Mouse (Mus musculus) C2C12 (cell line): ENCODE measurements around the gene Sox1. TPM values are rescaled to one million over a fixed set of nuclear protein-coding genes. Genes with fewer than 3 reads are reported as not detected.

Experiments
- H3K27me3 ChIP-seq: one replicate; pipeline ENCODE4 v1.6.1; 2011; ENCODE audit not compliant: control insufficient read depth, insufficient read depth, insufficient read length
- H3K36me3 ChIP-seq: one replicate; pipeline ENCODE4 v1.6.1; 2011; ENCODE audit not compliant: control insufficient read depth, insufficient read depth
- H3K4me3 ChIP-seq: one replicate; pipeline ENCODE4 v1.5.1; 2011; ENCODE audit warnings: mild to moderate bottlenecking, control low read depth; ENCODE audit not compliant: poor library complexity, insufficient read depth, severe bottlenecking
- H3K79me2 ChIP-seq: one replicate; pipeline ENCODE4 v1.6.1; 2011; ENCODE audit not compliant: control insufficient read depth, insufficient read depth
- H3K79me3 ChIP-seq: one replicate; pipeline ENCODE4 v1.6.1; 2011; ENCODE audit warnings: low read depth, control low read depth
- H3ac ChIP-seq: one replicate; pipeline ENCODE3; 2011; ENCODE audit warnings: low read depth; ENCODE audit not compliant: control insufficient read depth, insufficient read length
- CEBPB ChIP-seq: IDR thresholded peaks from one replicate; pipeline ENCODE4 v1.6.1; 2011; ENCODE audit warnings: low read depth, mild to moderate bottlenecking, control low read depth, moderate library complexity
- CTCF ChIP-seq: IDR thresholded peaks from one replicate; pipeline ENCODE4 v1.5.1; 2011; ENCODE audit not compliant: control insufficient read depth, insufficient read depth, insufficient read length
- FOSL1 ChIP-seq: IDR thresholded peaks from one replicate; pipeline ENCODE4 v1.8.0; 2011; ENCODE audit warnings: mild to moderate bottlenecking, low read length; ENCODE audit not compliant: poor library complexity, insufficient read depth, severe bottlenecking
- MAX ChIP-seq: IDR thresholded peaks from one replicate; pipeline ENCODE4 v1.6.1; 2011; ENCODE audit warnings: mild to moderate bottlenecking, control low read depth
- MYOD1 ChIP-seq: IDR thresholded peaks from one replicate; pipeline ENCODE4 v1.6.1; 2011; ENCODE audit warnings: low read depth; ENCODE audit not compliant: control insufficient read depth, insufficient read length
- MYOG ChIP-seq: IDR thresholded peaks from one replicate; pipeline ENCODE4 v1.6.1; 2011; ENCODE audit not compliant: control insufficient read depth, insufficient read length; ENCODE audit errors: extremely low read depth
- USF1 ChIP-seq: IDR thresholded peaks from one replicate; pipeline ENCODE4 v1.6.1; 2011; ENCODE audit warnings: low read depth, mild to moderate bottlenecking, control low read depth, moderate library complexity
- polyA plus RNA-seq: library from polyadenylated mRNA; unstranded; fragments of >200 nt; fragmentation: generic; extraction: Trizol; gene quantifications from one replicate; pipeline ENCODE4 v1.2.1, GENCODE M21; 2012; ENCODE audit warnings: missing spikeins

Gene Sox1
- polyA plus RNA-seq, 1 experiment: not detected

DNA sequence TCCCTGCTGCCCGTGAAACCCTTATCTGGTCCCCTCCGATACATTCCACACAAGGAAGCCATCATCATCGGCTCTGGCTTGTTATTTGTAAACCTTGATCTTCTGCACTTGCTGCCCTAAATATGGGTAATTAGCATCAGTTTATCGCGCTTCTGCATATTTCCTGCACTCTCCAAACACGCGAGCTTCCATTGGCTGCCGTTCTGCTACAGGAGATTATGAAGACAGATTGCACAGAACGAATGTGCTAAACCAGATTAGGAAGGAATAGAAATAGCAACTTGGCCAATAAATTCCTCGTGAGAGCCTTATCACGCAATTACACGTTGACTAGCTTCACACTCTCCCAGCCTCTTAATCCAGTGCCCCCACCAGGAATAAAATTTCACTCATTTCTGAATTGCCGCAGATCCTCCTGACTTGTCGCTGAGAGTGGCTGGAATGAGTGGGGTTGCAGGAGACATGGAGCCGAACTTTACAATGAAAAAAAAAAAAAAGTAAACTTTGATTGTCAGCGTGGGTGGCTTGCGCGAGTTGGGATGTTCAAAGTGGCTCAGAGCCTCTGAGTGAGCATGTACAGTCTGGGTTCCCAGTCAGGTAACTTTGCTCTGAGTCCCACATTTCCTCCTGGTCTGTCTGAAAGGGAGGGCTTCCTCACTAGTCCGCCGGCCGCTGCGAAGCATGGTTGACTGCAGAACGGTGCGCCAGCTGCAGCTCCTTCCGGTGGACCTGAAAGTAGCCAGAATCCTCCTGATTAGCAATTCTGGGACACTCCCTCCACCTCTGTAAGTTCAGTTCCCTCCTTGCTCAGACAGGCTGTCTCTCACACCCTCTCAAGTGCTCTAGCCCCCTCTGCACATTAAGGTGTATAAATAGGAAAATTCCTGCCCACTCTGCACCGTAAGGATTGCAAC, 33.0 kb downstream of the Sox1 start:
- Histone ChIP-seq H3K79me3 (no peaks in the 10 kb centered on the region), H3K4me3 (no peak overlapping the region), H3ac (no peak overlapping the region), H3K36me3 (no peaks in the 10 kb centered on the region), H3K79me2 (no peaks in the 10 kb centered on the region), H3K27me3 (peaks cover 49% of the 10 kb centered on the region)
- no peak for TF ChIP-seq CEBPB
- no peak for TF ChIP-seq MAX
- TF ChIP-seq MYOD1: no peak
- TF ChIP-seq FOSL1: no peak
- no peak for TF ChIP-seq MYOG
- no peak for TF ChIP-seq USF1
- no peak for TF ChIP-seq CTCF

DNA sequence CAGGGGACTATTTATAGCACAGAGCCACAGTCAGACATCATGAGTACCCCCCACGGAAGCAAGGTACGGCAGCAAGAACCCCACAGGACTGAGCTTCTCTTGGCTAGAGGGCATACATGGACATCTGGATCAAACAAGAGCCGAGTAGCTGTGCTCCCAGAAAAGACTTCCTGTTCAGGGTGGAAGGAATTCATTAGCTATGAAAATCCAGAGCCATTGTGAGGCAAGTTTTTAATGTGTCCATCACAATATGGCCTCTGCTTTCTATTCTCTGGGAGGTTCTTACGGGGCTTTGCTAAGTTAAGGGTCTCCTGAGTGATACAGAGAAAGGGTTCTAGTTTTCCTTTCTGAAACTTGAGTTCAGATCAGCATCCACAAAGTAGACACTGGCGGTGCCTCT, 33.8 kb downstream of the Sox1 start:
- TF ChIP-seq MAX (no peak), CEBPB (no peak), FOSL1 (no peak), MYOG (no peak), MYOD1 (no peak), USF1 (no peak), CTCF (no peak)
- H3K79me2 ChIP-seq: no peaks in the 10 kb centered on the region
- no peaks in the 10 kb centered on the region for H3K79me3 ChIP-seq
- H3K4me3 ChIP-seq: no peak overlapping the region
- no peak overlapping the region for H3ac ChIP-seq
- no peaks in the 10 kb centered on the region for H3K36me3 ChIP-seq
- H3K27me3 ChIP-seq: peaks cover 54% of the 10 kb centered on the region

DNA sequence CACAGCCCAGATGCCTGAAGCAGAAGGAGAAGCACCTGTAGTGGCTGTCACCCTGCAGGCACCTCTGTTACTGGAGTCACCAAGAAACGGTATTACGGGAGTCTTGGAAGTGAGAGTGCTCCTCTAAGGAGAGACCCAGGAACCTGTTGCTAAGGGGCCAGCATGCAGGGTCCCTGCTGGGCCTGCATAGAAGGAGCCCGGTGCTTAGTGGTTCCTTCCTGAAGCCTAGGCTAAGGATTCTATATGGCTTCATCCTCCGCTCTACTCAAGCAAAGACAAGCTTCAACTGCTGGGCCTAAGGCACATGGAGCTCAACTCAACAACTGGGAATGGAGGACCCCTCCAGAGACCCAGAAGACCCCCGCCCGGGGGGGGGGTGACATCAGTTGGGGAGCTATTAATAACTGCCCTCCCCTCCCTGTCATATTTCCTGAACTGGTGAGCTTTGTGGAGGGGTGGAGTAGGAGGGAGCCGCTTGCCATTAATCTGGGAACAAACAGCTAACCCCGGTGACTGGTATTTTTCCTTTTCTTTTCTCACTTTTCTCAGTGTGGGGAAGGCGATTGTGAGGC, 34.6 kb downstream of the Sox1 start:
- Histone ChIP-seq H3K4me3 (no peak overlapping the region), H3ac (no peak overlapping the region), H3K79me2 (no peaks in the 10 kb centered on the region), H3K27me3 (peaks cover 54% of the 10 kb centered on the region), H3K36me3 (no peaks in the 10 kb centered on the region), H3K79me3 (no peaks in the 10 kb centered on the region)
- TF ChIP-seq CEBPB: no peak
- TF ChIP-seq FOSL1: no peak
- no peak for TF ChIP-seq CTCF
- no peak for TF ChIP-seq USF1
- TF ChIP-seq MAX: no peak
- TF ChIP-seq MYOG: no peak
- TF ChIP-seq MYOD1: no peak

DNA sequence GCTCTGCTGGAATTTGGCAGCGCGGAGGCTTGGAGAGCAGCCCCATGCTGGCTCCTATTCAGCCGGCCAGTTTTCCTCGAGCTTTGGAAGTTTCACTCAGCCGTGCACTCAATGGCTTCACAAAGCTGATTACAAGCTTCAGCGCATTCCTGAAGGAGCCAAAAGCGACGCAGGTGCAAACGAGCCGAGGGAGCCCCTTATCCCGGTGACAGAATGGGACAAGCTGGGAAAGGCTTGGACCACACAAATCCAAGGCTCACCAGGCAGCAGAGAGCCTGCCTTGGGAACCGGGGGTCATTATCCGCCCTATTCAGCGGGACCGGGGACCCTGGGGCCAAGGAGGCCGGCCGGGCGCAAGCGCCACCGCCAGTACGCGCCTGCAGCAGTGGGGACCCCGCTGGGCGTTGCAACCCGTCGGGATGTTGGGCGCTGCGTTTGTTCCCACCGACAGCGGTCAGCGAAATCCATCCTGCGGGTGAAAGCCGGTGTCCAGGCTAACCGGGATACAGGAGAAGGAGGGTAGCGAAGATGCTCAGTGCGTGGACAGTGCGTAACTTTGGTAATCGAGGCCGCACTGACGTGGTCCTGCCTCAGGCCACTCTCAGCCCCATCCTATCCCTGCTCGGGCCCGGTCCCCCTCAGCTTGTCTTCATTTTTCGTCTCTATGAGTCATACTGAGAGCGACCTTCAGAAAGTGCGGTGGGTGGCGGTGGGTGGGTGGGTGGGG, 35.2 kb downstream of the Sox1 start:
- TF ChIP-seq MYOG: no peak
- no peak overlapping the region for H3ac ChIP-seq
- H3K4me3 ChIP-seq: no peak overlapping the region
- peaks cover 54% of the 10 kb centered on the region for H3K27me3 ChIP-seq
- H3K79me2 ChIP-seq: no peaks in the 10 kb centered on the region
- no peaks in the 10 kb centered on the region for H3K36me3 ChIP-seq
- H3K79me3 ChIP-seq: no peaks in the 10 kb centered on the region

DNA sequence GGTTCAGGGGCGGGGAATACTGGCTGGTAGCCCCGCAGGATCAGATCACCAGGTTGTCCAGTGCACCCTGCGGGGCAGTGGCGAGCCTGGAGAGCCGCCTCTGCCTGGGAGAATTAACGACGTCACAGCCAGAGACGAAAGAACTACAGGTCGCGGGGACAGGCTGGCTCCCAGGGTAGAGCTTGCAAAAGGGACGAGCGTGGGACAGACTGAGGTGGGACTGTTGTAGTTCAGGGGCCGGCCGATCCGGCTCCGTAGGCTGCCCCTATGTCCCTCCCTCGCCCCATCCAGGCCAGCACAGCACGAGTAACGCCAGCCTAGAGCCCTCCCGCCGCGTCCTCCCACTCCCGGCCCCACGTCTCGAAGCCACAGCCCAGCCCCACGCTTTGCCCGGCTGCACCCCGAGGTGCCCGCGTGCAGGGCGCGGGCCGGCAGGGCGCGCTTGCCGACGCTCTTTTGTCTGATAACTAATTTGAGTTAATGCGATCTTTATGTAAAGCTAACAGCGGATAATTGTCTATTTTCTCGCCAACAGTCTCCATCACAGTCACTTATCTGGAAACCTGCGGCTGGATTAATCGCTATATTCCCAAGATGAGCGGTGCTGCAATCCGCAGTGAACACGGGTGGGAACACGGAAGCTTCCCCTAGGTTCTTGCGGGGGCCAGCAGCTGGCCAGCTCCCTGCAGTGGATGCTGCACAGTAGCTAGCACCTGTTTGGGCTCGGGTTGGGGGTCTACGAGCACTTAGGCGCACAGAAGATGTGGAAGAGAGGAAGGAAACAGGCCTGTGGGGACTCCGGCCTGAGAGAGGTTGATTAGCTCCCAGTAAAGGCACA, 36.0 kb downstream of the Sox1 start:
- H3K27me3 ChIP-seq: peaks cover 54% of the 10 kb centered on the region
- no peaks in the 10 kb centered on the region for H3K79me3 ChIP-seq
- TF ChIP-seq CEBPB: no peak
- no peak for TF ChIP-seq USF1
- no peak for TF ChIP-seq MYOG
- TF ChIP-seq FOSL1: no peak
- no peak for TF ChIP-seq MAX
- no peak for TF ChIP-seq CTCF
- no peak for TF ChIP-seq MYOD1
- H3ac ChIP-seq: no peak overlapping the region
- no peak overlapping the region for H3K4me3 ChIP-seq
- no peaks in the 10 kb centered on the region for H3K79me2 ChIP-seq
- no peaks in the 10 kb centered on the region for H3K36me3 ChIP-seq
